Mouse (Mus musculus) stomach, adult 2 months (tissue): ENCODE results near the gene E130308A19Rik. TPM values are rescaled to one million over a fixed set of nuclear protein-coding genes. Genes with fewer than 3 reads are reported as not detected.

Source experiments
- polyA plus RNA-seq: library from polyadenylated mRNA; depleted of rRNA; stranded (reverse); fragments of >200 nt; gene quantifications from 2 replicates; pipeline ENCODE4 v1.2.3, GENCODE M21; 2012; rRNA removed

The E130308A19Rik gene
- 1.8 and 2.4 TPM in 2 replicates for polyA plus RNA-seq

DNA sequence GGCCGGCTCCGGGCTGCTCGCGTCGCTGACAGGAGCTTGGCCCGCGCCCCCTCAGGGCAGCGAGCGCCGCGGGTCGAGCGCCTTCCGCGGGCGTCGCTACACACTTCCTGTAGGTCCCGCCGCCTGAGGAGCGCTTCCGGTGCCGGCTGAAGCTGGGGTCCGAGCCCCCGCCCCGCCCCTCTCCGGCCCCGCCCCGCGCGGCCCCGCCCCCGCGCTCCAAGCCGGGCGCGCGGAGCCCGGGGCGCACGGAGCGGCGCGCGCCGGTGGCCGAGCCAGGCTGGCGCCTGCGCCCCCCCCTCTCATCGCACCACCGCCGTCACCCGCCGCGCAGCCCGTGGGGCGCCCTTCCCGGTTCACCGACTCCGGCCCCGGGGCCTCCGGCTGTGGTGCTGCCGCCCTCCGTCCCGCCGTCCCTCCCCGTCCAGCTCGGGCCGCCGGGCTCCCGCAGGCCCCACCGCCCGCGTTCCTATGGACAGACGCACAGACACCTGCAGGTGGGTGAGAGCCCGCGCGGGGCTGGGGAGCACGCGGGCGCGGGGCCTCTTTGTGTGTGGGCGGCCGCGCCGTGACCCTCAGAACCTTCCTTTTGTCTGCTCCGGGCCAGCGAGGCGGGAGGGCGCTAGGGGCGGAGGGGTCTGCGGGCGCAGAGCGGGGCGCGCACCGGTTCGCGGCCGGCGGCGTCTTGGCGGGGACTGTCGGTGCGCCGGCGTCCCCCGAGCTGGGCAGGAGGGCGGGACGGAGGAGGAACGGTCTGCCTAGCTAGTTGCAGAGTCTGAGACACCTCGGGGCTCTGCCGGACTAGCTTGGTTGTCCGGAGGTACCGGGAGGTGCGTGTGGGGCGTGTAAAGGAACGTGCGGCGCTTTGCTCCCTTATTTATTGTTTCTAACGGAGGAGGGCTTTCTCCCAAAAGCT, at the start of gene E130308A19Rik:
TSS of gene E130308A19Rik (plus strand) at position 214 of the 913 bp plus-strand sequence.

DNA sequence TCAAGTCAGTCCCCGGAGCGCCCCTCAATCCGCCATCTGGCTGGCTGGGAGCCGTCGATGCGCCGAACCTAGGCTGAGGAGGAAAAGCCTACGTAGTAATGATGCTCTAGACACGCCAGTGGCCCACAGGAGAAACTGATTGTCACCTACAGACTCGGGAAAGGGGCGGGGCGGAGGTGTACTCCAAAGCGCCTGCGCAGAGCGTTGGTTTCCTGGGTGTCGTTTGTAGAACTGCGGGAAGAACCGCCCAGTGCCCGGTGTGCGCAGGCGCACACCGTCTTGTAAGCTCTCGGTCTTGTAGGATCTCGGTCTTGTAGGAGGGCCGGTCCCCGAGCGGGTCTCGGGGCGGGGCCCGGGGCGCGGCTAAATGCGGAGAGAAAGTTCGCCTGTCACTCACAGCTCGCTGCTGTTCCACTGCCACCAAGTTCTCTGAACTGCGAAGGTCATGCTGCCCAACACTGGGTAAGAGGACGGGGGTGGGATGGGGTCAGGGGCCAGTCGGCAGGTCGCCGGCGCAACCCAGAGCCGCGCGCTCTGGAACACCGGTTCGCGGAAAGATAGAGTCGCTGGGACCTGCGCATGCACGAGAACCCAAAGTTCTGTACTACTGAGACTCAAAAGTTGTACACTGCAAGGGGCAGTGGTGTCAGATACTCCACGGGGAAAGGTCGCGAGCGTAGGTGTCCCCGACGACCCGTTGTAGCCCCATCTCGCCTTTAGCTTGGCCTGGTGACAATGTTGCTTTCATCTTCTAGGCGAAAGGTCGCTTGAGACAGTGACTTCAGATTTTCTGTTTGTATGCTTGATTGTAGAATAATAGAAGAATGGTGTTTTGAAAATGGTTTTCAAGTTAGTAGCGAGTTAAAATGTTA, 44.5 kb upstream of the E130308A19Rik start, which contains the start of gene Hsdl2:
TSS of gene Hsdl2 (plus strand) at position 250 of the 872 bp plus-strand sequence.

DNA sequence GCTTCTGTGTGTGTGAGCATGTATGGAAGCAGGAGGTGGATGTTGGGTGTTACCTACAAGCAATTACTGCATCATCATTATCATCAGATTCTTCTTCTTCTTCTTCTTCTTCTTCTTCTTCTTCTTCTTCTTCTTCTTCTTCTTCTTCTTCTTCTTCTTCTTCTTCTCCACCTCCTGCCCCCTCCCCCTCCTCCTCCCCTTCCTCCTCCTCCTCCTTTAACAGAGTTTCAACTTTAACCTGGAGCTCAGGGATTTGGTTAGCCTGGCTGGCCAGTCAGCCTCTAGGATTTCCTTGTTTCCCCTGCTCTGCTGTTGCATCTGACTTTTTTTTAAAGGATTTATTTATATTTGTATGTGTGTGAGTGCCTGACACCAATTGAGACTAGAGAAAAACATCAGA, 175.5 kb downstream of the E130308A19Rik start, which contains the start of gene Inip:
TSS of gene Inip (minus strand) at position 101 of the 400 bp plus-strand sequence.

DNA sequence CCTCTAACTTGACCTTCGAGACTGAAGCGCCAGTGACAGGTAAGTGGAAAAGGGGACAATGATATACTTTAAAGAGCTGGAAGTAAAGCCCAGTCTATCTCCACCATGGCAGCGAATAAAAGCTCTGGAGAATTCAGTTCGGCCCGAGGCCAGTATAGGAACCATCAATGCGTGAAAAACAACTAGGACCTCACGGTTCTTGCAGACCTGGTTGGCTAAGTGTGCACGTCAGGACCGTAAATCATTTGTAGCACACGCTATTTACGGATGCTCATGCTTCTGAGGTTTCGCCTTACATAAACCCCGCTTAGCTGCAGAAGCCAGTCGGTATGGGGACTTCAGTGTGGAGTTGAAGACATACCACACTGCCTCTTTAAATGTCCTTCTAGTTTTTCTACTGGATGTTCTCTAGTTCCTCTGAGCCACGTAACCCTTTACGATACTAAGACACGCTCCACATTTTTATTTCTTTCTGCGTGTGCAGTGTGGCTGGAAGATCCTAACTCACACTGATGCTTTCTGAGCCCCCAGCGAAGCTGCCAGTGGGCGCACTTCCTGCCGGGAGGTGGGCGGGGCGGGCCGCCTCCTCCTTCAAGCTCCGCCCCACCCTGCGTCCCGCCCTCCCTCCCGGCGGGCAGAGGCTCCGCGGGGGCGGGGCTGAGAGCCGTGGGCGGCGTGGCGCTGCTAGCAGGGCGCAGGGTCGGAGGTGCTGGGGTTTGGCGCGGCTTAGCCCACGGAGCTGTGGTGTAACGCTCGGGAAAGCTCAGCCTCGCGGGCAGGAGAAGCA, 179.4 kb downstream of the E130308A19Rik start, which contains the start of gene Snx30:
TSS of gene Snx30 (plus strand) at position 660 of the 787 bp plus-strand sequence.

Other genes starting within 250 kb of the E130308A19Rik start
- gene Susd1, start 187.6 kb upstream of the E130308A19Rik start, polyA plus RNA-seq: 1.4 and 1.7 TPM in 2 replicates
- 7.5 and 13.9 TPM in 2 replicates for gene Ptbp3, start 76.8 kb upstream of the E130308A19Rik start, polyA plus RNA-seq
- 2.7 and 4.4 TPM in 2 replicates for gene Hsdl2, start 44.6 kb upstream of the E130308A19Rik start, polyA plus RNA-seq
- gene Inip, start 175.4 kb downstream of the E130308A19Rik start, polyA plus RNA-seq: 2.3 and 2.4 TPM in 2 replicates
- gene Snx30, start 179.6 kb downstream of the E130308A19Rik start, polyA plus RNA-seq: 0.45 and 1.6 TPM in 2 replicates